Mouse (Mus musculus) v-Abl transformed pro-B cells (cell line): ENCODE results near the gene Irf7.
"Not testable (repeated sequence)": the region's sequence is repeated elsewhere in the genome, so short reads cannot be mapped to it uniquely, and the experiment has no call there.

Experiments
- in situ Hi-C, 2 experiments: fragments of 400-800 bp; cut with MboI; formaldehyde crosslinking; loops; one replicate each; pipeline ENCODE4 v1.15.1; 2025; ENCODE audit not compliant: unreplicated experiment in 2 of 2

Irf7 gene

GRCm38 (mm10) chr7:141277701-141278678 is 11.7 kb upstream of the Irf7 start:
- in situ Hi-C loops = no loop called here

GRCm38 (mm10) chr7:141276546-141276945 is 10.3 kb upstream of the Irf7 start, which contains the start of gene Cdhr5:
TSS of gene Cdhr5 (minus strand) at chr7:141276786.
- in situ Hi-C loops = no loop called here

- in situ Hi-C loops = no loop called here
Measured at GRCm38 (mm10) chr7:141275356-141275755, 9.1 kb upstream of the Irf7 start.

GRCm38 (mm10) chr7:141270631-141271030 is 4.3 kb upstream of the Irf7 start:
- in situ Hi-C loops = loop anchor here in 1 of 2 experiments (5.0 kb wide), 1 partner anchor 47 kb away; no protein-coding TSS in a partner anchor

GRCm38 (mm10) chr7:141269273-141269545 is 2.9 kb upstream of the Irf7 start:
- in situ Hi-C loops = loop anchor here (5.0 to 10.0 kb wide), 3 partner anchors 46 to 96 kb away; no protein-coding TSS in a partner anchor

GRCm38 (mm10) chr7:141268466-141269272 is 2.4 kb upstream of the Irf7 start:
- in situ Hi-C loops = loop anchor here (5.0 to 10.0 kb wide), 3 partner anchors 46 to 96 kb away; no protein-coding TSS in a partner anchor

GRCm38 (mm10) chr7:141265411-141265738 is 906 bp downstream of the Irf7 start:
- in situ Hi-C loops = loop anchor here (5.0 to 10.0 kb wide), 3 partner anchors 49 to 99 kb away; no protein-coding TSS in a partner anchor

- in situ Hi-C loops = loop anchor here (5.0 to 10.0 kb wide), 3 partner anchors 50 to 100 kb away; no protein-coding TSS in a partner anchor
Measured at GRCm38 (mm10) chr7:141264761-141265410, 1.4 kb downstream of the Irf7 start.

- in situ Hi-C loops = loop anchor here in 1 of 2 experiments (10.0 kb wide), 2 partner anchors 51 to 101 kb away; no protein-coding TSS in a partner anchor
Measured at GRCm38 (mm10) chr7:141264041-141264700, 2.1 kb downstream of the Irf7 start.

GRCm38 (mm10) chr7:141263640-141264039 is 2.6 kb downstream of the Irf7 start:
- in situ Hi-C loops = loop anchor here in 1 of 2 experiments (10.0 kb wide), 2 partner anchors 51 to 101 kb away; no protein-coding TSS in a partner anchor

GRCm38 (mm10) chr7:141261480-141261879 is 4.8 kb downstream of the Irf7 start:
- in situ Hi-C loops = loop anchor here in 1 of 2 experiments (10.0 kb wide), 2 partner anchors 53 to 103 kb away; no protein-coding TSS in a partner anchor

- in situ Hi-C loops = no loop called here
Measured at GRCm38 (mm10) chr7:141256159-141256558, 10.1 kb downstream of the Irf7 start.

- in situ Hi-C loops = not testable (repeated sequence)
Measured at GRCm38 (mm10) chr7:141250486-141250885, 15.8 kb downstream of the Irf7 start.

GRCm38 (mm10) chr7:141231551-141231950 is 34.7 kb downstream of the Irf7 start:
- in situ Hi-C loops = no loop called here

GRCm38 (mm10) chr7:141231111-141231510 is 35.2 kb downstream of the Irf7 start:
- in situ Hi-C loops = no loop called here

- in situ Hi-C loops = no loop called here
Measured at GRCm38 (mm10) chr7:141230570-141230969, 35.7 kb downstream of the Irf7 start.

GRCm38 (mm10) chr7:141229702-141230101 is 36.6 kb downstream of the Irf7 start:
- in situ Hi-C loops = no loop called here

- in situ Hi-C loops = no loop called here
Measured at GRCm38 (mm10) chr7:141228279-141229067, 37.8 kb downstream of the Irf7 start, which contains the start of gene Phrf1. TSS of gene Phrf1 (plus strand) at chr7:141228784.

GRCm38 (mm10) chr7:141227796-141228195 is 38.5 kb downstream of the Irf7 start:
- in situ Hi-C loops = no loop called here
